Mouse (Mus musculus) embryonic facial prominence, embryonic 13.5 days (tissue): Measurements from ENCODE around the gene Pla2r1. TPM values are rescaled to one million over a fixed set of nuclear protein-coding genes. Genes with fewer than 3 reads are reported as not detected.

Experiments
- ATAC-seq: fragments of 200-750 bp; cut with Nextera tagmentation; 2 replicates; pipeline ENCODE4 v1.8.0; 2017; ENCODE audit warnings: low read depth; ENCODE audit not compliant: insufficient number of reproducible peaks, insufficient read depth, low FRiP score, low TSS enrichment
- H3K27ac ChIP-seq: fragments of 300-500 bp; sonication (generic); 2 replicates; pipeline ENCODE4 v1.5.1; 2015; ENCODE audit warnings: moderate library complexity, mild to moderate bottlenecking, inconsistent platforms
- H3K27me3 ChIP-seq: fragments of 300-500 bp; sonication (generic); 2 replicates; pipeline ENCODE4 v1.6.1; 2015; ENCODE audit warnings: mild to moderate bottlenecking, inconsistent platforms
- H3K36me3 ChIP-seq: fragments of 300-500 bp; sonication (generic); 2 replicates; pipeline ENCODE4 v1.6.1; 2015; ENCODE audit warnings: mild to moderate bottlenecking, inconsistent platforms
- H3K4me1 ChIP-seq: fragments of 300-500 bp; sonication (generic); 2 replicates; pipeline ENCODE4 v1.6.1; 2015; ENCODE audit warnings: inconsistent platforms
- H3K4me2 ChIP-seq: fragments of 300-500 bp; sonication (generic); 2 replicates; pipeline ENCODE4 v1.6.1; 2015; ENCODE audit warnings: moderate library complexity, mild to moderate bottlenecking, inconsistent platforms
- H3K4me3 ChIP-seq: fragments of 300-500 bp; sonication (generic); 2 replicates; pipeline ENCODE4 v1.5.1; 2015; ENCODE audit warnings: mild to moderate bottlenecking, inconsistent platforms
- H3K9ac ChIP-seq: fragments of 300-500 bp; sonication (generic); 2 replicates; pipeline ENCODE4 v1.6.1; 2015; ENCODE audit warnings: mild to moderate bottlenecking, inconsistent platforms
- H3K9me3 ChIP-seq: fragments of 300-500 bp; sonication (generic); 2 replicates; pipeline ENCODE4 v1.6.1; 2016; ENCODE audit warnings: inconsistent platforms
- WGBS: fragments of 180-500 bp; shearing (Covaris S2); methylation state at CpG from one replicate; pipeline ENCODE4 v1.1.7; 2015; ENCODE audit warnings: mixed read lengths; 5-methylcytosine and 5-hydroxymethylcytosine counted together
- polyA plus RNA-seq: library from polyadenylated mRNA; unstranded; fragments of >200 nt; fragmentation: Nextera tagmentation; extraction: Ambion mirVana; gene quantifications from 2 replicates; pipeline ENCODE4 v1.2.1, GENCODE M21; 2015

Gene Pla2r1
- 3.7 and 5.0 TPM in 2 replicates for polyA plus RNA-seq

DNA sequence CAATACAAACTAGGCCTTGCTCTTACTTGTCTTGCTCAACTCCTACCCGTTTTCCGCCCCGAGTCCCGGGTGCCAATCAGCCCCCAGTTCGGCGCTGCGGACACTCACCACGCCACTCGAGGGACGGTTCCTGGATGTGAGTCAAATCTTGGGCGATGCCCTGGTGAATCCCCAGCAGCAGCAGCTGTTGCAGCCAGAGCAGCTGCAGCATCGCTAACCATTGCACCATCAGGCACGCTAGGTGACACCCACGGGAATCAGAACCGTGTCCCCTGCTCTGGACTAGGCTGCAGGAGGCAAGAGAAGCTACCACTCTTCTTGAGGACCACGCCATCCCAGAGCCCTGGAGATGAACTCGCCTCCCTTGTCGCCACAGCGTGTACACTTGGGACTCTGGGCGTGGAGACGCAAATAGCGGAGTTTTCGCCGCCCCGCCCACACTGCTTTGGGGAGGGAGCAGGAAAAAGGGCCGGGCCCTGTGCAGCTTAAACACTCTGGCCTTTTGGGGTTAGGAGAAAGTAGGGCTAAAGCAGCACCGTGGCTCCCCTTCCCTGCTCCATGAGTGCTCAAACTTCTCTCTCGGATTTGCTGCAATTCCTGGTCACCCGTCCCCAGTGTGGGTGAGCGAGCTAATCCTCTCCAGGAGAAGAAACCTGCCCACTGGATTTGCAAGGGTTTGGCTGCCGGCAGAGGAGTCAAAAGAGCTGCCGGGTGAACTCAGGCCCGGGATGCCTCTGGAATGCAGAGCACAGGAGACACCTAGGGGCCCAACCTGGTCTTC is at the start of gene Pla2r1:
Pla2r1 (minus strand) TSS at position 407 of the 781 bp plus-strand sequence.
- H3K9ac ChIP-seq: peak within 1 kb of the TSS; percentile 70
- H3K27ac ChIP-seq: no peak within 1 kb of the TSS
- ATAC-seq: peak; percentile 48; the same call in 1 of the 2 replicates

DNA sequence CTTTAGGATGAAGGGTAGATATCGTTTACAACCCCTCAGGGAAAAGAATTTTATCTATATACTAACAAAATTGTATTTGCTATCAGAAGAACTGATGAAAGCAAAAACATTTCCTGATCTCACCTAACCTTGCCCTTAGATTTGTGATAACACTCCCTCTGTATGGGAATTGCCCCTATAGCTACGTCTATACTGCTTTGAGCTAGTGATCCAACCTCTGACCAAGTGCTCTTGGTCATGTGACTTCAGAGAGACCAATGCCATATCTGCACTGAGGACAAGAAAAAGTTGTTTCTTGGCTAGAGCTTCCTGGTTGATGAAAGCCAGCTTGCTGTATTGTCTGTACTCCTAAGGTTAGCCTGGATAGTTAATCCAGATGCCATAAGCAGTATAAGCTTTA is 48.2 kb upstream of the Pla2r1 start:
- Histone ChIP-seq H3K4me2 (no peak overlapping the region), H3K4me3 (no peak overlapping the region), H3K27me3 (no peaks in the 10 kb centered on the region), H3K9me3 (no peaks in the 10 kb centered on the region), H3K9ac (no peak overlapping the region), H3K36me3 (no peaks in the 10 kb centered on the region), H3K27ac (no peak overlapping the region), H3K4me1 (no peaks in the 10 kb centered on the region)
- ATAC-seq: no peak
- WGBS: 85% methylated on average over 2 of the region's 2 CpGs

More for the DNA sequence above, at the start of gene Pla2r1:
- no peaks in the 10 kb centered on the region for H3K9me3 ChIP-seq
- WGBS: 2% methylated on average over 33 of the region's 33 CpGs
- H3K4me2 ChIP-seq: peak within 1 kb of the TSS; percentile 95
- H3K4me3 ChIP-seq: peak within 1 kb of the TSS; percentile 51
- no peaks in the 10 kb centered on the region for H3K36me3 ChIP-seq
- H3K4me1 ChIP-seq: peaks cover 16% of the 10 kb centered on the region
- H3K27me3 ChIP-seq: 0 out of 2 replicates have a peak, but pooled peaks cover 4% of the 10 kb centered on the region

GRCm38 (mm10) chr2:60600863-60601262 is 47.8 kb upstream of the Pla2r1 start:
- no peak for ATAC-seq
- WGBS: 80% methylated on average over 2 of the region's 2 CpGs
- H3K36me3 ChIP-seq: no peaks in the 10 kb centered on the region

DNA sequence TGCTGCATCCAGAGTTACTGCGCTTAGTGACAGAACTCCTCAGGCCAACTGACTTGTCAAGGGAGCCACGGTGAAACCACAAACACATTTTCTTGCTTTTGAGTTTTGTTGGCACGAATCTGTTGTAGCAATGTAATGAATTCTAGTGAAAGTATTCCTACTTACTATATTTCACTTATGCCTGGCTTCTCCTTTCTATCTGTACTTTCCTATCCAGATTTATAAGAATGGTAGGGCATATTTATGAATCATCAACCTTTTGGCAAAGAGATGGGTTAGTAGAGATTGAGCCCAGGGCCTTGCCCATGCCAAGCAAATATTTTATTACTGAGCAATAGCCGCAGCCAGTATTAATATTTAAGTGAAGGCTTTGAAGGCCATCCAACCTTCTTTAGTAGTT is 30.3 kb upstream of the Pla2r1 start:
- Histone ChIP-seq H3K4me3 (no peak overlapping the region), H3K4me2 (no peak overlapping the region), H3K9me3 (no peaks in the 10 kb centered on the region), H3K27me3 (no peaks in the 10 kb centered on the region), H3K27ac (no peak overlapping the region), H3K4me1 (no peaks in the 10 kb centered on the region), H3K36me3 (no peaks in the 10 kb centered on the region), H3K9ac (no peak overlapping the region)
- ATAC-seq: no peak
- WGBS: 86% methylated on average over 4 of the region's 4 CpGs

More at GRCm38 (mm10) chr2:60600863-60601262, 47.8 kb upstream of the Pla2r1 start:
- H3K9me3 ChIP-seq: no peaks in the 10 kb centered on the region
- no peaks in the 10 kb centered on the region for H3K27me3 ChIP-seq
- H3K9ac ChIP-seq: no peak overlapping the region
- H3K4me2 ChIP-seq: no peak overlapping the region
- no peak overlapping the region for H3K4me3 ChIP-seq
- no peaks in the 10 kb centered on the region for H3K4me1 ChIP-seq
- H3K27ac ChIP-seq: no peak overlapping the region

GRCm38 (mm10) chr2:60554561-60554960 is 1.5 kb upstream of the Pla2r1 start:
- WGBS: 66% methylated on average over 4 of the region's 4 CpGs
- H3K36me3 ChIP-seq: no peaks in the 10 kb centered on the region
- H3K4me2 ChIP-seq: no peak overlapping the region
- no peak overlapping the region for H3K9ac ChIP-seq
- H3K9me3 ChIP-seq: no peaks in the 10 kb centered on the region
- H3K4me1 ChIP-seq: peaks cover 16% of the 10 kb centered on the region
- H3K4me3 ChIP-seq: no peak overlapping the region
- ATAC-seq: no peak
- 0 out of 2 replicates have a peak, but pooled peaks cover 4% of the 10 kb centered on the region for H3K27me3 ChIP-seq
- no peak overlapping the region for H3K27ac ChIP-seq

GRCm38 (mm10) chr2:60552177-60552901 is 769 bp downstream of the Pla2r1 start:
- 20% methylated on average over 21 of the region's 21 CpGs for WGBS
- Histone ChIP-seq H3K4me1 (peaks cover 16% of the 10 kb centered on the region), H3K4me3 (peak overlapping the region; percentile 51), H3K9ac (peak overlapping the region; percentile 70), H3K27ac (no peak overlapping the region), H3K27me3 (0 out of 2 replicates have a peak, but pooled peaks cover 4% of the 10 kb centered on the region), H3K9me3 (no peaks in the 10 kb centered on the region), H3K36me3 (no peaks in the 10 kb centered on the region), H3K4me2 (peak overlapping the region; percentile 95)
- no peak for ATAC-seq

- H3K9ac ChIP-seq: no peak overlapping the region
- ATAC-seq: no peak
- H3K27ac ChIP-seq: no peak overlapping the region
- 42% methylated on average over 2 of the region's 2 CpGs for WGBS
- 0 out of 2 replicates have a peak, but pooled peaks cover 4% of the 10 kb centered on the region for H3K27me3 ChIP-seq
- H3K36me3 ChIP-seq: no peaks in the 10 kb centered on the region
- H3K9me3 ChIP-seq: no peaks in the 10 kb centered on the region
- no peak overlapping the region for H3K4me3 ChIP-seq
- no peak overlapping the region for H3K4me2 ChIP-seq
- H3K4me1 ChIP-seq: peaks cover 16% of the 10 kb centered on the region
Observed at GRCm38 (mm10) chr2:60551673-60552072, 1.4 kb downstream of the Pla2r1 start.

GRCm38 (mm10) chr2:60550521-60550920 is 2.6 kb downstream of the Pla2r1 start:
- Histone ChIP-seq H3K27ac (no peak overlapping the region), H3K4me2 (no peak overlapping the region), H3K9ac (no peak overlapping the region), H3K4me3 (no peak overlapping the region), H3K4me1 (peaks cover 17% of the 10 kb centered on the region), H3K9me3 (no peaks in the 10 kb centered on the region), H3K27me3 (0 out of 2 replicates have a peak, but pooled peaks cover 4% of the 10 kb centered on the region), H3K36me3 (no peaks in the 10 kb centered on the region)
- ATAC-seq: no peak
- 89% methylated on average over 8 of the region's 8 CpGs for WGBS

GRCm38 (mm10) chr2:60549851-60550250 is 3.3 kb downstream of the Pla2r1 start:
- no peaks in the 10 kb centered on the region for H3K36me3 ChIP-seq
- no peak for ATAC-seq
- no peak overlapping the region for H3K4me2 ChIP-seq
- H3K4me3 ChIP-seq: no peak overlapping the region
- peaks cover 22% of the 10 kb centered on the region for H3K4me1 ChIP-seq
- H3K27me3 ChIP-seq: 0 out of 2 replicates have a peak, but pooled peaks cover 4% of the 10 kb centered on the region
- 91% methylated on average over 2 of the region's 2 CpGs for WGBS
- no peak overlapping the region for H3K27ac ChIP-seq
- no peak overlapping the region for H3K9ac ChIP-seq
- no peaks in the 10 kb centered on the region for H3K9me3 ChIP-seq

DNA sequence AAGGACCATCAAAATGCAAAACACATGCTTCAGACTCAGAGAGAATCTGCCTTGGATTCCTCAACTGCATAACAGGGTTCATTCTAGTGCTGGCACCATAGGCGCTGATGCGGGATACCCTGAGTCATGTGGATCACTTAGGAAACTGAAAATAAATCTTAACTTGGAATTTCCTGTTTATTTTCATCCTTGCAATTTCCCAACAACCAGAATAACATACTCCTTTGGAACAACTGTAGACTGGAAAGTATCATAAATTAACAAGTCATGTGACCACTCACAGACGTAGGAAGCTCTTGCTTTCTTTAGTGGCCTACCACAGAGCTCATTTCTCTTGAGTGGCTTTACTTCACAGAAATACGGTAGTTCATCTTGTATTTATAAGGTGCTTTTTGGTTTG is 7.0 kb downstream of the Pla2r1 start:
- Histone ChIP-seq H3K4me3 (no peak overlapping the region), H3K27me3 (no peaks in the 10 kb centered on the region), H3K4me1 (peaks cover 22% of the 10 kb centered on the region), H3K9ac (no peak overlapping the region), H3K9me3 (no peaks in the 10 kb centered on the region), H3K4me2 (no peak overlapping the region), H3K36me3 (no peaks in the 10 kb centered on the region), H3K27ac (no peak overlapping the region)
- no peak for ATAC-seq
- 60% methylated on average over 4 of the region's 4 CpGs for WGBS

DNA sequence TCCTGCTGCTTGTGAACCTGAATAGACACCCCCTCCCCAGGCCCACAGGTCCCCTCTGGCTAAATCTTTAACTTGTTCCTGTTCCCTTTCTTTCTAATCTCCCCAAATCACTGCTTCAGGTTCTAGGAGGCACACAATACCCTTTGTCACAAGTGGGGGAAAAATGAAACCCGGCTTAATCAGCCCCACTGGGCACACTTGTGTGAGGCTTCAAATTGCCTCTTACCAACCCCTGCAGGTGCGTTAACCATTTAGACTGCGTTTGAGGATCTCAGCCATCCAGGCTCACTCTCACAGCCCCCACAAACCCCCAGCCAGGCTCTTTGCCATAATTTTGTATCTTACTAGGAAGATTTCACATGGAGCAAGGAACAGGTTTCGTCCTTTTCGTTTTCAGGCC is 9.1 kb downstream of the Pla2r1 start:
- 0 out of 2 replicates have a peak overlapping the region, but pooled peaks have one; percentile 11 for H3K27ac ChIP-seq
- 36% methylated on average over 5 of the region's 5 CpGs for WGBS
- H3K4me1 ChIP-seq: peaks cover 22% of the 10 kb centered on the region
- H3K4me2 ChIP-seq: no peak overlapping the region
- no peaks in the 10 kb centered on the region for H3K36me3 ChIP-seq
- no peaks in the 10 kb centered on the region for H3K27me3 ChIP-seq
- no peaks in the 10 kb centered on the region for H3K9me3 ChIP-seq
- no peak overlapping the region for H3K4me3 ChIP-seq
- no peak for ATAC-seq
- no peak overlapping the region for H3K9ac ChIP-seq
